Mouse (Mus musculus) intestine, embryonic 16.5 days (tissue): ENCODE data around the gene Fam189a1. TPM values are rescaled to one million over a fixed set of nuclear protein-coding genes. Genes with fewer than 3 reads are reported as not detected.

Experiments
- ATAC-seq: fragments of 200-750 bp; cut with Nextera tagmentation; 2 replicates; pipeline ENCODE4 v1.8.0; 2017; ENCODE audit warnings: moderate TSS enrichment, moderate library complexity
- H3K27ac ChIP-seq: fragments of 300-500 bp; sonication (generic); 2 replicates; pipeline ENCODE4 v1.5.1; 2014; ENCODE audit warnings: mild to moderate bottlenecking, low read length
- H3K27me3 ChIP-seq: fragments of 300-500 bp; sonication (generic); replicated peaks from 2 replicates; pipeline ENCODE4 v1.6.1; 2014; ENCODE audit warnings: low read length, control low read depth, mixed read lengths; ENCODE audit not compliant: control insufficient read depth, insufficient read depth
- H3K36me3 ChIP-seq: fragments of 300-500 bp; sonication (generic); 2 replicates; pipeline ENCODE4 v1.6.1; 2014; ENCODE audit warnings: low read length, control low read depth; ENCODE audit not compliant: control insufficient read depth, insufficient read depth
- H3K4me1 ChIP-seq: fragments of 300-500 bp; sonication (generic); 2 replicates; pipeline ENCODE4 v1.6.1; 2014; ENCODE audit warnings: low read length, control low read depth, mixed read lengths; ENCODE audit not compliant: control insufficient read depth, insufficient read depth
- H3K4me2 ChIP-seq: fragments of 300-500 bp; sonication (generic); 2 replicates; pipeline ENCODE4 v1.6.1; 2014; ENCODE audit warnings: low read depth, low read length, control low read depth
- H3K4me3 ChIP-seq: fragments of 300-500 bp; sonication (generic); 2 replicates; pipeline ENCODE4 v1.5.1; 2014; ENCODE audit warnings: mild to moderate bottlenecking, low read length
- H3K9ac ChIP-seq: fragments of 300-500 bp; sonication (generic); 2 replicates; pipeline ENCODE4 v1.6.1; 2014; ENCODE audit warnings: low read depth, low read length
- H3K9me3 ChIP-seq: fragments of 300-500 bp; sonication (generic); 2 replicates; pipeline ENCODE4 v1.6.1; 2016; ENCODE audit warnings: low read length, control low read depth; ENCODE audit not compliant: control insufficient read depth
- WGBS: fragments of 180-500 bp; shearing (Covaris S2); extraction: QIAGEN DNeasy Blood & Tissue Kit; methylation state at CpG from one replicate; pipeline ENCODE4 v1.1.7; 2014; 5-methylcytosine and 5-hydroxymethylcytosine counted together
- polyA plus RNA-seq: library from polyadenylated mRNA; unstranded; fragments of >200 nt; fragmentation: Nextera tagmentation; extraction: Ambion mirVana; gene quantifications from 2 replicates; pipeline ENCODE4 v1.2.1, GENCODE M21; 2015

Gene Fam189a1
- polyA plus RNA-seq, 1 experiment from 2014 or later, result 0.67 TPM

- 77% methylated on average over 3 of the region's 3 CpGs for WGBS
- Histone ChIP-seq H3K36me3 (no peaks in the 10 kb centered on the region), H3K4me1 (no peaks in the 10 kb centered on the region), H3K9me3 (no peaks in the 10 kb centered on the region), H3K4me2 (no peak overlapping the region), H3K4me3 (no peak overlapping the region), H3K27me3 (no peaks in the 10 kb centered on the region), H3K9ac (no peak overlapping the region), H3K27ac (no peak overlapping the region)
- no peak for ATAC-seq
These were observed 310.3 kb downstream of the Fam189a1 start for GRCm38 (mm10) chr7:64846061-64846460.

DNA sequence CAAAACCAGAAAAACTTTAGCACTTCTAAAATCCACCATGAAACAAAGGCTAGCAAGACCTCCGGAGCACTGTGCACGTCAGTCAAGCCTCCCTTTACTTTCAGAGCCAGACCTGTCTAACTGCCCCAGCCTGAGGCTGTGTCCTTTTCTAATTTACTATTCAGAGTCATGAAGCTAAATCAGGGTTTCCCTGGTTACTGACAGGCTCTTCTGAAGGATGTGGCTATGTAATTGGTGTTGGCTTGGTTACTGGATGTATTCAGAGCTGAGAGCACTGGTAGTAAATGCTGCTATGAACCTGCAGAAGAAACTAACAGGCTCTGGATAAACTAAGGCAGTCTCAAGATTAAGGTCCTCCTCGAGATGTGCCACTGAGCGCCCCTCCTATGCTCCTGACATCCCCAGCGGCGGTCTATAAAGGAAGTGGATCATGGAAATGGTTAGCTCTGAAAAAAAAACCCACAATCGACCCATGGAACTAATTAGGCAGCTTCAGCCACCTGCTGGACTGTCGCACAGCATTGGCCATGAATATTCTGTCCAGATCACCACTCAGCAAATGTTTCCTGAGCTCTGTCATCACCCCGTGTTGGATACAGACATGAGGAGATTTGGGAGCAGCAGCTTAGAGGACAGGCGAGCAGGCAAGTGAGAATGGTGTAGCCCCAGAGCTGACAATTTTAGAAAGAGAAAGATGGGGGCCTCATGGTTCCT, 315.3 kb downstream of the Fam189a1 start:
- Histone ChIP-seq H3K27ac (no peak overlapping the region), H3K4me3 (no peak overlapping the region), H3K4me1 (no peaks in the 10 kb centered on the region; the same call in 1 of the 2 replicates), H3K9me3 (no peaks in the 10 kb centered on the region), H3K27me3 (no peaks in the 10 kb centered on the region), H3K9ac (no peak overlapping the region), H3K36me3 (no peaks in the 10 kb centered on the region), H3K4me2 (no peak overlapping the region)
- no peak for ATAC-seq
- 75% methylated on average over 10 of the region's 10 CpGs for WGBS

GRCm38 (mm10) chr7:64840576-64840895, 315.8 kb downstream of the Fam189a1 start:
- H3K36me3 ChIP-seq, result no peaks in the 10 kb centered on the region
- H3K27me3 ChIP-seq, result no peaks in the 10 kb centered on the region
- WGBS, result 53% methylated on average over 1 of the region's 1 CpGs
- no peak overlapping the region for H3K4me3 ChIP-seq
- H3K4me1 ChIP-seq, result no peaks in the 10 kb centered on the region; the same call in 1 of the 2 replicates
- H3K27ac ChIP-seq, result no peak overlapping the region
- ATAC-seq, result no peak
- H3K4me2 ChIP-seq, result peak overlapping the region; percentile 55; the same call in 1 of the 2 replicates
- no peaks in the 10 kb centered on the region for H3K9me3 ChIP-seq
- no peak overlapping the region for H3K9ac ChIP-seq

DNA sequence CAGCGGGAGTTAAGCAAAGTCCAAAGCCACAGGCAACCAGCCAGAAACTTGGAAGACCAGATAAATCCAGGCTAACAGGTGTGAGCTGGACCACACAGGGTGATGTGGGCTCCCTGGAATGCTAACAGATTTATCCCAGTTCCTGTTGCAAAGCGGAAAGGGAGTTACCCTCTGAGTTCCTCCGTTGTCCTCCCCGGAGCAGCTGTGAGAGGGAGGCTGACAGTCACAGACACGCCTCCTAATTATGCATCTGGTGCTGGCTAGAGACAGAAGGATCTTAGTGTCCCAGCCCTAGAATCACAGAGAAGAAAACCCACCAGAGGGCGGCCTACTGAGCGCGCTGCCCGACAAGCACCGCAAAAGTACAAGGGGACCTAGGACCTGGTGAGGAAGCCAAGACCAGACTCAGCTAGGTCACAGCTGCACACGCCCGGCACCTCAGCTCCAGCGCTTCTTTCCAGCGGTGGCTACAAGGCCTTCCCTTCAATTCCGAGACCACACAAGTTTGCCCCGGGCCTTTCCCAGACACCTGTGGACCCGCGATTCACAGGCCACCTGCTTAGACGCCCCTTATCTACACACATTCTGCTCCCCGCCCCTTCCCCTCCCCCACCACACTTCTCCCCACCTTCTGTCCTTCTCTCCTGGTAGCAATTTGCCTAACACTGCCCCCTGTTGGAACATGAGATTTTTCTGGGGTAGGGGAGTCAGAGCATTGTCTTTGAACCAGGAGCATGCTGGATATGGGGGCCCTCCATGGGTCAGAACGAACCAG, 316.4 kb downstream of the Fam189a1 start:
- Histone ChIP-seq H3K27ac (no peak overlapping the region), H3K27me3 (no peaks in the 10 kb centered on the region), H3K4me3 (peak overlapping the region; percentile 33), H3K4me2 (peak overlapping the region; percentile 55), H3K36me3 (no peaks in the 10 kb centered on the region), H3K9ac (peak overlapping the region; percentile 32; the same call in 1 of the 2 replicates), H3K9me3 (no peaks in the 10 kb centered on the region), H3K4me1 (no peaks in the 10 kb centered on the region; the same call in 1 of the 2 replicates)
- ATAC-seq, result peak; percentile 91
- WGBS, result 2% methylated on average over 21 of the region's 21 CpGs

DNA sequence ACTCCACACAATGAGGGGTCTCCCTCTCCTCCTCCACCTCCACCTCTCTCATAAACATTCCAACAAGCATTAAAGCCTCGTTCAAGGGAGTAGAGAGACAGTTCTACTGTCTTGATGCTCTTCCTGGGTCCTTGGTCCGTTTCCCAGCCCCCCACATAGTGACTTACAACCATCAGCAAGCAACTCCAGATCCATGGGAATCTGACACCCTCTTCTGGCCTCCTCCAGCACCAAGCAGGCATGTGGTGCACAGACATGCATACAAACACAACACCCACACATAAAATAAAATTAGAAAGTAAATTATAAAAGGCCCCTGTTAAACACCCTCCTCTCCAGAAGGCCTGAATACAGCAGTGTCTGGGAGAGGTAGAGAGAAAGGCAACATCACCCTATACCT, 317.1 kb downstream of the Fam189a1 start:
- H3K4me1 ChIP-seq, result no peaks in the 10 kb centered on the region; the same call in 1 of the 2 replicates
- H3K27me3 ChIP-seq, result no peaks in the 10 kb centered on the region
- no peak overlapping the region for H3K4me3 ChIP-seq
- H3K27ac ChIP-seq, result no peak overlapping the region
- H3K4me2 ChIP-seq, result no peak overlapping the region
- H3K9ac ChIP-seq, result no peak overlapping the region
- 44% methylated on average over 2 of the region's 2 CpGs for WGBS
- no peaks in the 10 kb centered on the region for H3K9me3 ChIP-seq
- ATAC-seq, result no peak
- H3K36me3 ChIP-seq, result no peaks in the 10 kb centered on the region

- Histone ChIP-seq H3K9me3 (no peaks in the 10 kb centered on the region), H3K36me3 (no peaks in the 10 kb centered on the region), H3K9ac (no peak overlapping the region), H3K27me3 (no peaks in the 10 kb centered on the region), H3K4me1 (no peaks in the 10 kb centered on the region), H3K27ac (no peak overlapping the region), H3K4me2 (no peak overlapping the region), H3K4me3 (no peak overlapping the region)
- ATAC-seq, result no peak
- WGBS, result 31% methylated on average over 5 of the region's 5 CpGs
These were observed 326.0 kb downstream of the Fam189a1 start for GRCm38 (mm10) chr7:64830214-64830995.

- no peak overlapping the region for H3K4me3 ChIP-seq
- no peak overlapping the region for H3K4me2 ChIP-seq
- no peak overlapping the region for H3K27ac ChIP-seq
- no peaks in the 10 kb centered on the region for H3K9me3 ChIP-seq
- H3K9ac ChIP-seq, result no peak overlapping the region
- 87% methylated on average over 5 of the region's 5 CpGs for WGBS
- no peaks in the 10 kb centered on the region for H3K27me3 ChIP-seq
- H3K36me3 ChIP-seq, result no peaks in the 10 kb centered on the region
- no peaks in the 10 kb centered on the region for H3K4me1 ChIP-seq
- no peak for ATAC-seq
These were observed 335.3 kb downstream of the Fam189a1 start for GRCm38 (mm10) chr7:64821081-64821480.

- H3K9me3 ChIP-seq, result no peaks in the 10 kb centered on the region
- H3K27ac ChIP-seq, result no peak overlapping the region
- H3K4me1 ChIP-seq, result no peaks in the 10 kb centered on the region
- no peaks in the 10 kb centered on the region for H3K27me3 ChIP-seq
- no peaks in the 10 kb centered on the region for H3K36me3 ChIP-seq
- ATAC-seq, result no peak
- 75% methylated on average over 9 of the region's 9 CpGs for WGBS
- no peak overlapping the region for H3K4me2 ChIP-seq
- no peak overlapping the region for H3K9ac ChIP-seq
- H3K4me3 ChIP-seq, result no peak overlapping the region
These were observed 336.7 kb downstream of the Fam189a1 start for GRCm38 (mm10) chr7:64819683-64820082.

GRCm38 (mm10) chr7:64808876-64809275, 347.5 kb downstream of the Fam189a1 start:
- no peak overlapping the region for H3K4me3 ChIP-seq
- H3K36me3 ChIP-seq, result no peaks in the 10 kb centered on the region
- no peaks in the 10 kb centered on the region for H3K9me3 ChIP-seq
- ATAC-seq, result no peak
- H3K27ac ChIP-seq, result no peak overlapping the region
- H3K27me3 ChIP-seq, result no peaks in the 10 kb centered on the region
- 48% methylated on average over 6 of the region's 6 CpGs for WGBS
- H3K4me2 ChIP-seq, result no peak overlapping the region
- no peak overlapping the region for H3K9ac ChIP-seq
- no peaks in the 10 kb centered on the region for H3K4me1 ChIP-seq
